Mouse (Mus musculus) left cerebral cortex, adult 11 months (tissue): ENCODE results near the gene Ddc.

Experiments
- DNase-seq: peaks from one replicate; pipeline ENCODE4 v3.0.0; 2022; ENCODE audit warnings: low spot score

The Ddc gene

GRCm38 (mm10) chr11:11905518-11905917 lies 7.6 kb upstream of the Ddc start:
- DNase-seq: no peak

GRCm38 (mm10) chr11:11904995-11905394 lies 7.1 kb upstream of the Ddc start:
- no peak for DNase-seq

GRCm38 (mm10) chr11:11901509-11901908 lies 3.6 kb upstream of the Ddc start:
- no peak for DNase-seq

- no peak for DNase-seq
Measured at GRCm38 (mm10) chr11:11898496-11898895, 552 bp upstream of the Ddc start.

- no peak for DNase-seq
Measured at GRCm38 (mm10) chr11:11895479-11895878, 2.5 kb downstream of the Ddc start.

- DNase-seq: no peak
Measured at GRCm38 (mm10) chr11:11893769-11894168, 4.2 kb downstream of the Ddc start.

GRCm38 (mm10) chr11:11892993-11893602 lies 4.8 kb downstream of the Ddc start:
- DNase-seq: no peak

GRCm38 (mm10) chr11:11891832-11892231 lies 6.1 kb downstream of the Ddc start:
- no peak for DNase-seq

GRCm38 (mm10) chr11:11890139-11890741 lies 7.7 kb downstream of the Ddc start:
- DNase-seq: no peak

- DNase-seq: no peak
Measured at GRCm38 (mm10) chr11:11888727-11889126, 9.2 kb downstream of the Ddc start.

- no peak for DNase-seq
Measured at GRCm38 (mm10) chr11:11888051-11888450, 9.9 kb downstream of the Ddc start.

- no peak for DNase-seq
Measured at GRCm38 (mm10) chr11:11886403-11886998, 11.4 kb downstream of the Ddc start.

- DNase-seq: no peak
Measured at GRCm38 (mm10) chr11:11885921-11886320, 12.0 kb downstream of the Ddc start.

- no peak for DNase-seq
Measured at GRCm38 (mm10) chr11:11885246-11885643, 12.7 kb downstream of the Ddc start.

GRCm38 (mm10) chr11:11884533-11885245 lies 13.3 kb downstream of the Ddc start:
- DNase-seq: no peak

- no peak for DNase-seq
Measured at GRCm38 (mm10) chr11:11881783-11882155, 16.2 kb downstream of the Ddc start.

GRCm38 (mm10) chr11:11881026-11881782 lies 16.7 kb downstream of the Ddc start:
- DNase-seq: no peak

- no peak for DNase-seq
Measured at GRCm38 (mm10) chr11:11880351-11880750, 17.6 kb downstream of the Ddc start.

- DNase-seq: no peak
Measured at GRCm38 (mm10) chr11:11879699-11880002, 18.3 kb downstream of the Ddc start.

GRCm38 (mm10) chr11:11878981-11879698 lies 18.8 kb downstream of the Ddc start:
- no peak for DNase-seq

- no peak for DNase-seq
Measured at GRCm38 (mm10) chr11:11878278-11878980, 19.5 kb downstream of the Ddc start.
